Mouse (Mus musculus): Measurements from ENCODE around the gene Gm7075. TPM values are rescaled to one million over a fixed set of nuclear protein-coding genes. Genes with fewer than 3 reads are reported as not detected.
"Not testable (repeated sequence)": the region's sequence is repeated elsewhere in the genome, so short reads cannot be mapped to it uniquely, and the experiment has no call there.

Gene Gm7075
- not detected in 2 replicates for polyA plus RNA-seq (2015; fragmentation: Nextera tagmentation; extraction: Ambion mirVana)

- DNase-seq (ENCODE audit: low spot score): peak; percentile 55
Observed at GRCm38 (mm10) chr10:63421739-63422735, at the start of gene Gm7075. Gene Gm7075 (minus strand): TSS chr10:63421789.

GRCm38 (mm10) chr10:63460935-63461334 is 39.3 kb upstream of the Gm7075 start:
- DNase-seq (ENCODE audit: low spot score): no peak

- DNase-seq (ENCODE audit: low spot score): no peak
Observed at GRCm38 (mm10) chr10:63457292-63458128, 35.9 kb upstream of the Gm7075 start.

GRCm38 (mm10) chr10:63455110-63455878 is 33.7 kb upstream of the Gm7075 start:
- DNase-seq (ENCODE audit: low spot score): no peak

GRCm38 (mm10) chr10:63453926-63454325 is 32.3 kb upstream of the Gm7075 start:
- no peak for DNase-seq (ENCODE audit: low spot score)

GRCm38 (mm10) chr10:63444602-63445387 is 23.2 kb upstream of the Gm7075 start:
- not testable (repeated sequence) for DNase-seq (ENCODE audit: low spot score)

- no peak for DNase-seq (ENCODE audit: low spot score)
Observed at GRCm38 (mm10) chr10:63439694-63440228, 18.2 kb upstream of the Gm7075 start.

GRCm38 (mm10) chr10:63438736-63439262 is 17.2 kb upstream of the Gm7075 start:
- no peak for DNase-seq (ENCODE audit: low spot score)

GRCm38 (mm10) chr10:63432887-63433286 is 11.3 kb upstream of the Gm7075 start:
- DNase-seq (ENCODE audit: low spot score): no peak

GRCm38 (mm10) chr10:63432099-63432498 is 10.5 kb upstream of the Gm7075 start:
- no peak for DNase-seq (ENCODE audit: low spot score)

GRCm38 (mm10) chr10:63431221-63431736 is 9.7 kb upstream of the Gm7075 start:
- DNase-seq (ENCODE audit: low spot score): no peak

GRCm38 (mm10) chr10:63429785-63430305 is 8.3 kb upstream of the Gm7075 start, which contains the start of gene Ctnna3:
Gene Ctnna3 (plus strand): TSS chr10:63430098.
- peak; percentile 97 for DNase-seq (ENCODE audit: low spot score)

GRCm38 (mm10) chr10:63429380-63429779 is 7.8 kb upstream of the Gm7075 start:
- peak; percentile 99 for DNase-seq (ENCODE audit: low spot score)

GRCm38 (mm10) chr10:63429023-63429340 is 7.4 kb upstream of the Gm7075 start:
- DNase-seq (ENCODE audit: low spot score): no peak

GRCm38 (mm10) chr10:63428243-63429022 is 6.8 kb upstream of the Gm7075 start:
- peak; percentile 65 for DNase-seq (ENCODE audit: low spot score)

GRCm38 (mm10) chr10:63427146-63427545 is 5.6 kb upstream of the Gm7075 start:
- DNase-seq (ENCODE audit: low spot score): no peak

GRCm38 (mm10) chr10:63424475-63424814 is 2.9 kb upstream of the Gm7075 start:
- DNase-seq (ENCODE audit: low spot score): peak; percentile 62
